8 mouse cellular contexts compared by ENCODE assay signal in genomic region chr11:77514832-77515636, GRCm38 (mm10). TPM values are rescaled to one million over a fixed set of nuclear protein-coding genes. Genes with fewer than 3 reads are reported as not detected.
DNase-seq lines count a peak whose midpoint lies in the region; ATAC-seq and TF ChIP-seq lines count a peak whose summit lies in the region.

TSS of gene Abhd15 (plus strand) at chr11:77515121.

- peak within 1 kb of the TSS; percentile 53 for H3K4me3 ChIP-seq in kidney, adult 2 months (ENCODE audit: insufficient read depth, low read depth, low read length)
- peak within 1 kb of the TSS; percentile 64 for H3K4me3 ChIP-seq in neural tube, embryonic 13.5 days

- DNase-seq in B cell, adult 2 months: peak; percentile 61 to 67
- DNase-seq in adrenal gland, adult (ENCODE audit: inconsistent age in 2 of 2, low spot score in 1 of 2): peak; percentile 93 to 97
- peak; percentile 84 for DNase-seq in embryo, embryonic 9.5 days (ENCODE audit: extremely low spot score)
- peak; percentile 69 for DNase-seq in heart, adult 8-10 months (ENCODE audit: low spot score)
- DNase-seq in kidney, adult 2 months: peak; percentile 90
- DNase-seq in lung, adult 18-20 months: peak; percentile 88 to 91
- DNase-seq in thymus, postnatal 0 days (ENCODE audit: low spot score): peak; percentile 77

- no peak for TF ChIP-seq CTCF in kidney, adult 2 months (conservative IDR thresholded peaks at IDR 0.05; ENCODE audit: insufficient read depth, insufficient read length, low read depth, low read length)

- H3K36me3 ChIP-seq in kidney, adult 2 months (ENCODE audit: control insufficient read depth, insufficient read depth, low read length): no peaks in the 10 kb centered on the region
- H3K36me3 ChIP-seq in neural tube, embryonic 13.5 days: no peaks in the 10 kb centered on the region

- no peaks in the 10 kb centered on the region for H3K9me3 ChIP-seq in neural tube, embryonic 13.5 days

- peak within 1 kb of the TSS; percentile 90 for H3K4me2 ChIP-seq in neural tube, embryonic 13.5 days

- H3K27ac ChIP-seq in kidney, adult 2 months (ENCODE audit: insufficient read depth, low read depth, low read length): no peak within 1 kb of the TSS
- H3K27ac ChIP-seq in neural tube, embryonic 13.5 days (replicated peaks): 0 out of 2 replicates have a peak within 1 kb of the TSS, but pooled peaks have one; percentile 18

- WGBS in kidney, adult 2 months: 1% methylated on average over 72 of the region's 72 CpGs
- under 1% methylated on average over 72 of the region's 72 CpGs for WGBS in neural tube, embryonic 13.5 days

- ATAC-seq in neural tube, embryonic 13.5 days (ENCODE audit: low read depth): peak; percentile 48

- H3K4me1 ChIP-seq in kidney, adult 2 months (ENCODE audit: control insufficient read depth, insufficient read depth, low read length): peaks cover 10% of the 10 kb centered on the region; the same call in 1 of the 2 replicates
- peaks cover 56% of the 10 kb centered on the region for H3K4me1 ChIP-seq in neural tube, embryonic 13.5 days (replicated peaks)

- no peaks in the 10 kb centered on the region for H3K27me3 ChIP-seq in kidney, adult 2 months (replicated peaks; ENCODE audit: control insufficient read depth, insufficient read depth, low read length)
- peaks cover 42% of the 10 kb centered on the region for H3K27me3 ChIP-seq in neural tube, embryonic 13.5 days

- H3K9ac ChIP-seq in neural tube, embryonic 13.5 days: peak within 1 kb of the TSS; percentile 66

- no peak for TF ChIP-seq POLR2A in kidney, adult 2 months (IDR thresholded peaks at IDR 0.05; ENCODE audit: low read depth, low read length)

RNA-seq across cellular contexts. Expression of gene Abhd15, which starts in this region (rescaled TPM):
- total RNA-seq in heart, adult 8-10 months (2022): 1 to 10 TPM; 1.7 to 3.2 (median 2.2) TPM
- polyA plus RNA-seq in kidney, adult 2 months (2012; rRNA removed): 2.7 and 3.2 TPM in 2 replicates
- 2.6 and 2.9 TPM in 2 replicates for polyA plus RNA-seq in neural tube, embryonic 13.5 days (2015; fragmentation: Nextera tagmentation; extraction: Ambion mirVana)
- polyA plus RNA-seq in thymus, postnatal 0 days (2015; fragmentation: Nextera tagmentation; extraction: Ambion mirVana): 16.8 and 22.7 TPM in 2 replicates
